Mouse (Mus musculus) heart, embryonic 16.5 days (tissue): ENCODE results near the gene Abcg4. TPM values are rescaled to one million over a fixed set of nuclear protein-coding genes. Genes with fewer than 3 reads are reported as not detected.

Source experiments
- ATAC-seq: fragments of 200-750 bp; cut with Nextera tagmentation; replicated peaks from 2 replicates; pipeline ENCODE4 v1.8.0; 2017; ENCODE audit warnings: moderate number of reproducible peaks; ENCODE audit not compliant: insufficient read depth, low FRiP score; ENCODE audit errors: extremely low read depth
- H3K27ac ChIP-seq: fragments of 300-500 bp; sonication (generic); 2 replicates; pipeline ENCODE4 v1.5.1; 2014; ENCODE audit warnings: mild to moderate bottlenecking, low read length, control low read depth, moderate library complexity
- H3K27me3 ChIP-seq: fragments of 300-500 bp; sonication (generic); 2 replicates; pipeline ENCODE4 v1.6.1; 2014; ENCODE audit warnings: low read length, mixed read lengths; ENCODE audit not compliant: control insufficient read depth, insufficient read depth
- H3K36me3 ChIP-seq: fragments of 300-500 bp; sonication (generic); 2 replicates; pipeline ENCODE4 v1.6.1; 2014; ENCODE audit not compliant: control insufficient read depth, insufficient read depth
- H3K4me1 ChIP-seq: fragments of 300-500 bp; sonication (generic); 2 replicates; pipeline ENCODE4 v1.6.1; 2014; ENCODE audit warnings: low read length, mixed read lengths; ENCODE audit not compliant: control insufficient read depth, insufficient read depth
- H3K4me2 ChIP-seq: fragments of 300-500 bp; sonication (generic); 2 replicates; pipeline ENCODE4 v1.6.1; 2014; ENCODE audit warnings: low read depth, mild to moderate bottlenecking, control low read depth, low read length
- H3K4me3 ChIP-seq: fragments of 300-500 bp; sonication (generic); 2 replicates; pipeline ENCODE4 v1.5.1; 2014; ENCODE audit warnings: mild to moderate bottlenecking, control low read depth, low read length
- H3K9ac ChIP-seq: fragments of 300-500 bp; sonication (generic); 2 replicates; pipeline ENCODE4 v1.6.1; 2014; ENCODE audit warnings: low read length, control low read depth
- H3K9me3 ChIP-seq: fragments of 300-500 bp; sonication (generic); replicated peaks from 2 replicates; pipeline ENCODE4 v1.6.1; 2016; ENCODE audit warnings: low read length; ENCODE audit not compliant: control insufficient read depth
- WGBS: fragments of 180-500 bp; shearing (Covaris S2); extraction: QIAGEN DNeasy Blood & Tissue Kit; methylation state at CpG from one replicate; pipeline ENCODE4 v1.1.7; 2014; 5-methylcytosine and 5-hydroxymethylcytosine counted together
- polyA plus RNA-seq: library from polyadenylated mRNA; unstranded; fragments of >200 nt; fragmentation: Nextera tagmentation; extraction: Ambion mirVana; gene quantifications from 2 replicates; pipeline ENCODE4 v1.2.1, GENCODE M21; 2015

Abcg4 gene
- polyA plus RNA-seq, 1 experiment from 2014 or later = 1.9 TPM

- no peak overlapping the region for H3K9ac ChIP-seq
- no peak overlapping the region for H3K27ac ChIP-seq
- no peak for ATAC-seq
- no peaks in the 10 kb centered on the region for H3K27me3 ChIP-seq
- no peak overlapping the region for H3K4me2 ChIP-seq
- H3K4me1 ChIP-seq = no peaks in the 10 kb centered on the region; the same call in 1 of the 2 replicates
- no peaks in the 10 kb centered on the region for H3K36me3 ChIP-seq
- no peaks in the 10 kb centered on the region for H3K9me3 ChIP-seq
- H3K4me3 ChIP-seq = no peak overlapping the region
- 26% methylated on average over 4 of the region's 5 CpGs for WGBS
Observed at GRCm38 (mm10) chr9:44254508-44255135, 33.8 kb downstream of the Abcg4 start.

GRCm38 (mm10) chr9:44253441-44253840 lies 35.0 kb downstream of the Abcg4 start:
- no peaks in the 10 kb centered on the region for H3K36me3 ChIP-seq
- 79% methylated on average over 6 of the region's 6 CpGs for whole genome bisulfite sequencing
- H3K4me3 ChIP-seq = no peak overlapping the region
- ATAC-seq = no peak
- no peak overlapping the region for H3K4me2 ChIP-seq
- H3K27ac ChIP-seq = no peak overlapping the region
- peaks cover 2% of the 10 kb centered on the region; the same call in 1 of the 2 replicates for H3K4me1 ChIP-seq
- no peak overlapping the region for H3K9ac ChIP-seq
- no peaks in the 10 kb centered on the region for H3K9me3 ChIP-seq
- no peaks in the 10 kb centered on the region for H3K27me3 ChIP-seq

GRCm38 (mm10) chr9:44251314-44251713 lies 37.1 kb downstream of the Abcg4 start, which contains the start of gene Pdzd3:
TSS of gene Pdzd3 (minus strand) at chr9:44251471.
- no peak within 1 kb of the TSS for H3K4me2 ChIP-seq
- 0 out of 2 replicates have a peak, but pooled peaks cover 3% of the 10 kb centered on the region for H3K27me3 ChIP-seq
- peaks cover 2% of the 10 kb centered on the region; the same call in 1 of the 2 replicates for H3K4me1 ChIP-seq
- WGBS = 76% methylated on average over 10 of the region's 10 CpGs
- H3K27ac ChIP-seq = no peak within 1 kb of the TSS
- no peak within 1 kb of the TSS for H3K9ac ChIP-seq
- no peak within 1 kb of the TSS for H3K4me3 ChIP-seq
- no peaks in the 10 kb centered on the region for H3K36me3 ChIP-seq
- ATAC-seq = no peak
- no peaks in the 10 kb centered on the region for H3K9me3 ChIP-seq

DNA sequence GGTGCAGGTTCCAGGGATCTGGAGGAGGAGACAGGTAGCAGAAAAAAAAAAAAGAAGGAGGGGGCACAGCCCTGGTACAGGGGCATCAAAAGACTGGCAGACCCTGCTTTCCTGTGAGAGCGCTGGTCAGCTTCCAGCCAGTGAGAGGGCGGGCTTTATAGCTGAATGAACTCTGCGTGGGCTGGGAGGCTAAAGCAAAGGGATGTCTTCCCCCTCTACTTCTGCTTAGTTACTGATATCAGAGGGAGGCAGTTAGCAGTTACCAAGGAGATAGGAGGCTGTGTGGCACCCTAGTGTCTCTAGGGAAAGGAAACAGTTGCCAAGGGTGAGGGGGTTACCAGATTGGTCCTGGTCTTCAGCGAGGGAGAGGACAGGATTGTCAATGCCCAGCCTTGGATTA lies 38.0 kb downstream of the Abcg4 start:
- Histone ChIP-seq H3K4me3 (no peak overlapping the region), H3K9ac (no peak overlapping the region), H3K9me3 (no peaks in the 10 kb centered on the region), H3K27ac (no peak overlapping the region), H3K4me1 (peaks cover 2% of the 10 kb centered on the region; the same call in 1 of the 2 replicates), H3K36me3 (no peaks in the 10 kb centered on the region), H3K27me3 (0 out of 2 replicates have a peak, but pooled peaks cover 3% of the 10 kb centered on the region), H3K4me2 (no peak overlapping the region)
- ATAC-seq = no peak
- 61% methylated on average over 4 of the region's 4 CpGs for WGBS

DNA sequence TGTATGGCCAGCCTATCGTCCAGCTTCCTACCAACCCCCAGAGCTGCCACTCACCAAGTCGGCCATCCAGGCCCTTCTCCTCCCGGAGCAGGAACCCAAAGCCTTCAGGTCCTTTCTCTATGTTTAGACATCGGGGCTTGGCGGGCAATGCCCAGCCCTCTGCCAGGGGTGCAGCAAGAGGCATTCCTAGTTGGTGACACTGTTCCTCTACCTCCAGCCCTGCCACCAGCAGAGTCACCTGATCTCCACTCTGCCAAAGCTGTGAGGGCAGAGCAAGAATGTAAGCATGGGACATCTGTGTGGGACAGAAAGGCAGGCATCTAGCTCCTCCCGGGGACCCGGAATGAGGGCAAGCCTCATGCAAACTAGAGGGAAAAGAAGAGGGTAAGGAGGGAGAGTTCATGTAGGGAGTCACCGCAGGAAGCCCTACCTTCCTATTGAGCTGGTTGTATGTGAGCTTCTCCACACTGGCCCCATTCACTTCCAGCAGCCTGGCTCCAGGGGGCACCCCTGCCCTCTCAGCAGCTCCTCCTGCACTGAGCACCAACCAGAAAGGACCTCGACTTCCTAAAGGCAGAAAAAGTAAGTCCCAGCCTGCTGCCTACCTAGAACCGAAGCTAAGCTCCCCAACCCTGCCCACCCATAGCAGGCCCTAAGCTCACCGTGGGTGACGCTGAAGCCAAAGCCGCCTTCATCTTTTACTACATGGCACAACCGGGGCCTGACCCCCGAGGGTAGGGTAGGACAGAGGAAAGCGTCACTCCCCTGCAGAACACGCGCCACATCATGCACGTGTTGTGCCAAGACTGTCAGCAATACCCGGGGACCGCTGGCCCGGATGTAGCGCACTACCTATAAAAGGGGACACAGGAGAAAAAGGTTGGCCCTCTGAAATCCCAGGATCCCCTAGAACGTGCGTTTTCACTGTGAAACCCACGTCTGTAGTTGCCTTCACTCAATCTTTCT lies 39.0 kb downstream of the Abcg4 start:
- peak; percentile 87 for ATAC-seq
- Histone ChIP-seq H3K9ac (peak overlapping the region; percentile 61), H3K9me3 (no peaks in the 10 kb centered on the region), H3K27ac (no peak overlapping the region), H3K4me3 (0 out of 2 replicates have a peak overlapping the region, but pooled peaks have one; percentile 1), H3K36me3 (no peaks in the 10 kb centered on the region), H3K4me1 (peaks cover 2% of the 10 kb centered on the region; the same call in 1 of the 2 replicates), H3K4me2 (peak overlapping the region; percentile 35; the same call in 1 of the 2 replicates), H3K27me3 (0 out of 2 replicates have a peak, but pooled peaks cover 3% of the 10 kb centered on the region)
- WGBS = 37% methylated on average over 26 of the region's 26 CpGs

DNA sequence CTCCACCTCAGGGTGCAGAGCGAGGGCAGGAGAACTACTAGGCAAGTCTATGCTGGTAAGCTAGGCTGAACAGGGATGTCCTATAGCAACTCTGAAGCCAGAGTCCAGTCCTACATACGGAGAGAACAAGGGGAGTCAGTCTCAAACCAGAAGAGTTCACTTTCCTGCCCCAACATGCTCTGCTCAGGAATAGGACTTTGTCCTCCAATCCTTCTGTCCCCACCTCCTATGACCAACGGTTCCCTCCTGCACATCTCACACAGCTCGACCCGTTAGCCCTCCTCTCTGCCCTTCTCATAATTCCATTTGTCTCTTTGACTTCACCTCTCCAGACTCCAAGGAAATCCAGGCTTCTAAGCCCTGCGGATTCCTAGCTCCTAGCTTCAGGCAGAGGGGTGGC lies 40.5 kb downstream of the Abcg4 start:
- WGBS = 70% methylated on average over 6 of the region's 6 CpGs
- no peaks in the 10 kb centered on the region for H3K36me3 ChIP-seq

GRCm38 (mm10) chr9:44243621-44244020 lies 44.8 kb downstream of the Abcg4 start:
- no peak for ATAC-seq
- Histone ChIP-seq H3K4me1 (no peaks in the 10 kb centered on the region), H3K4me2 (no peak overlapping the region), H3K4me3 (no peak overlapping the region), H3K9ac (no peak overlapping the region), H3K27ac (no peak overlapping the region), H3K9me3 (no peaks in the 10 kb centered on the region), H3K27me3 (0 out of 2 replicates have a peak, but pooled peaks cover 3% of the 10 kb centered on the region), H3K36me3 (no peaks in the 10 kb centered on the region)
- 43% methylated on average over 2 of the region's 2 CpGs for WGBS

More for the DNA sequence above, 40.5 kb downstream of the Abcg4 start:
- Histone ChIP-seq H3K9ac (no peak overlapping the region), H3K4me1 (peaks cover 2% of the 10 kb centered on the region; the same call in 1 of the 2 replicates), H3K4me2 (no peak overlapping the region), H3K27ac (no peak overlapping the region), H3K9me3 (no peaks in the 10 kb centered on the region), H3K4me3 (no peak overlapping the region), H3K27me3 (0 out of 2 replicates have a peak, but pooled peaks cover 3% of the 10 kb centered on the region)
- ATAC-seq = no peak

- Histone ChIP-seq H3K4me2 (no peak overlapping the region), H3K27me3 (no peaks in the 10 kb centered on the region), H3K9ac (no peak overlapping the region), H3K4me1 (no peaks in the 10 kb centered on the region), H3K36me3 (no peaks in the 10 kb centered on the region), H3K4me3 (no peak overlapping the region), H3K9me3 (no peaks in the 10 kb centered on the region), H3K27ac (no peak overlapping the region)
- WGBS = 48% methylated on average over 9 of the region's 9 CpGs
- no peak for ATAC-seq
Observed at GRCm38 (mm10) chr9:44241418-44241817, 47.0 kb downstream of the Abcg4 start.
